Mouse (Mus musculus) adrenal gland, postnatal 36 days (tissue): Measurements from ENCODE around the gene Dennd5b. TPM values are rescaled to one million over a fixed set of nuclear protein-coding genes. Genes with fewer than 3 reads are reported as not detected.

Source experiments
- DNase-seq, 2 experiments: peaks; one replicate each; pipeline ENCODE4 v3.0.0; 2021; ENCODE audit warnings: mixed read lengths in 1 of 2
- total RNA-seq, 2 experiments: library from RNA; stranded (reverse); gene quantifications; 2 replicates each; pipeline ENCODE4 v1.2.3; 2021

The Dennd5b gene
- total RNA-seq, 2 experiments from 2014 or later = 13.0 to 18.4 TPM

DNA sequence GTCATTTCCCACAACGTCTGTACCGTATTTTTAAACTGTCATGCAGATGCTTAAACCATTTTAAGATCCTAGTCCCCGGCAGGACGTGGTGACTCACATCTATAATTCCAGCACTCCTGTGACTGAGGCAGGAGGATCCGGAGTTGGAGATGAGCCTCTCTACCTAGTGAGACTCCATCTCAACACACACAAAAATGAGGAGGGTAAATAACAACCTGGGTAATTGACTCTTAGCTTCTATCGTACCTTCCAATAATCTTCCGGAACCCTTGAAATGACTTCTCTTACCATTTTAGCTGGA, 413 bp upstream of the Dennd5b start:
- DNase-seq = no peak

DNA sequence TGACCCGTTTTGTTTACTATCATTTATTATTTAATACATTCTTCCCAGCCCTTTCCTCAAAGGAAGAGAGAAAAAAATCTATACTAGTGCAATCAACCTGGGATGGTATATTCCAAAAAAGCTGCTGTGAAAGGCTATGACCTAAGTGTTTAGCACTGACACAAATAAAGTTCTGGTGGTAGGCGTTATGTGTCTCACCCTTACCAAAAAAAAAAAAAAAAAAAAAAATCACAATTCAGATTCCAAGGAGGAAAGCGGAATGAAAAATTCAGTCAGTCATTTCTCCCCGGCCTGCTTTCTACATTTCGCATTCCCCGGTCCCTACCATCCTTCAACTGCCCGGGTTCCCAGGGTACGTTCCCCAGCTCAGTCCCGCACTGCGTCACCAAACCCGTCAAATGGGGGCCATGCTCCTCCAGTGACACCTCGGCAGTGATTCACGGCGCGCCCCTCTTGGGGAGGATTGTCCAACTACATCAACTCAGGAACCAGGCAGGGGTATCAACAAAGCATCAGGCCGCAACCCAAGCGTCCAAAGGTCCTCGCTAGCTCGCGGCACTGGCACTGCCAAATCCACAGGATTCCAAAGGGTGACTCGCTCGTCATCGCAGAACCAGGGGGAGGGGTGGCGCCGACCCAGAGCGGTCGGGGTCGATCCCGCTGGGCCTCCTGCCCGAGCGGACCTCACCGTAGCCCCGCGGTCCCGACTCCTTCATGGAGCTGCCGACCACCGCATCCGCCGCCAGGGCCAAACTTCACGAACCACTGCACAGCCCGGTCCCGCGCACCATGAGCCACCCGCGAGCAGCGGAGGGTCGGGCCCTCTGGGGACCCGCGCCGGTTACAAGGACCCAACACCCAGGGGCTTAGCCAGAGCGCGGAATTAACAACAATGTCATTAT, 1.1 kb downstream of the Dennd5b start:
- peak; percentile 75 to 81 for DNase-seq

DNA sequence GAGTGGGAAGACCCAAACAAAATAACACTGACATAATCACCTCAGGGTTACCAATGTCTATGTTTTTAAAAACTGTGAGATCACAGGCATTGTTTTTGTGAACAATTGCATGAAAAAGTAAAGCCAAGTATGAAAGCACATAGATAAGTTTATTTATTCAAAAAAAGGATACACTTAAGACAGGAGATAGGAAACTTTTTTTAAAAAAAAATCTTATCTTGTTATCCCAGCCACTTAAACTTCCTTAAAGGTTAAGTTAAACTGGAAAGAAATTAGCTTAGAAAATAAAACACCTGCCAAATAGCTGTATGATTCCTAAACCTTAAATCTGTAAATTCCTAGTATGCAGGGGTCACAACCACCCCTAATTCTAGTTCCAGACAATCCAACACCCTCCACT, 2.5 kb downstream of the Dennd5b start:
- no peak for DNase-seq

DNA sequence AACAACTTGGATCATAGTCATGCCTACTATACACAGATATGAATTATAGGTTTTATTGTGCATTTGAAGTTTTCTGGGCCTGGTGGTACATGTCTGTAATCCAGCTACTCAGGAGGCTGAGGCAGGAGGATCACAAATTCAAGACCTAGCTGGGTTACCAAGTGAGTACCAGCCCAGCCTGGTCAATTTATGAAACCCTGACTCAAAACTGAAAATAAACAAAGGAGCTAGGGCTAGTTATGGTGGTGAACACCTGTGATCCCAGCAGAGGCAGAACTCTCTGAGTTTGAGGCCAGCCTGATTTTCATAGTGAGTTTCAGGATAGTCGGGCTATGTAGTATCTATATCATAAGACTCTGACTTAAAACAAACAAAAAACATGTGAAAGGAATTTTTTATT, 4.2 kb downstream of the Dennd5b start:
- DNase-seq = no peak

DNA sequence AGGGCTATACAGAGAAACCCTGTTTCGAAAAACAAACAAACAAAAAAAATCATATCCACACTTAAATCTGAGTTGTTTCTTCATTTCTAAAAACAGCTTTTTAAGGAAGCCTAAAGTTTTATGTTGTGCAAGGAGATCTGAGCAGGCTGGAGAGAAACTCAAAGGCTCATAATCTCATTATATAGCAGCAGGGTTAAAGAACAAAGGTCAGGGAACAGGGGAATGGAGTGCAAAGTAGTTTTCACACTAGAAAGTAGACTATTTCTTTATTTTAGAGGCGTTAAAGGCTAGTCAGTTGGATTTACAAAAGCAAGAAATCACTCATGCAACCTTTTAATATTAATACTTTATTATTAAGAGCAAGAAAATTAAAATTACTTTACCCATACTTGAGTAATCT, 5.2 kb downstream of the Dennd5b start:
- no peak for DNase-seq

DNA sequence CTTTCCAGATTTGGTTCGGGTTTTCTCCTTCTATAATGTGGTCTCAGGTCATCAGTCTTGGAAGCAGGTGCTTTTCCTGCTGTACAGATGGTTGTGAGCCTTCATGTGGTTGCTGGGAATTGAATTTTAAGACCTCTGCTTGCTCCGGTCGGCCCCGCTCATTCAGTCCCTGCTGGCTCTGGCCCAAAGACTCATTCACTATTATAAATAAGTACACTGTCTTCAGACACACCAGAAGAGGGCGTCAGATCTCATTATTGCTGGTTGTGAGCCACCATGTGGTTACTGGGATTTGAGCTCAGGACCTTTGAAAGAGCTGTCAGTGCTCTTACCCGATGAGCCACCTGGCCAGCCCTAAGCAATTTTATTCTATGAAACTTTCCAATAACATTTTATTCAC, 6.1 kb downstream of the Dennd5b start:
- DNase-seq = no peak

DNA sequence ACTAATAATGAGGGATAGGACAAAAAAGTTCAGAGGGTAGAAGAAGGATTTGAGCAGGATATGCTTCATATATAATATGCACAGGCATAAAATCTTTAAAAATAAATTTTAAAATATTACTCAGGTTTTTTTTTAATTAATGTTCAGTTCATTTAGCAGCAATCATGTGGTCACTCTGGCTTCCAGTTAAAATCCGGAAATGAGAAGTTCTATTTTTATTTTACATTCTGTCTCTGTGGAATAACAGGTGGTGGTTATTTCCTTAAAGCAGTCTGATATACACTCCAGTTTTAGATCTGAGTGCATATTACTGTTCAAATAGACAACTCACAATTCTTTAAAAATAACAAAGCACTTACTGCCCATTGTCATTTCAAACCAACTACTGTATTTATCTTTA, 6.9 kb downstream of the Dennd5b start:
- no peak for DNase-seq

DNA sequence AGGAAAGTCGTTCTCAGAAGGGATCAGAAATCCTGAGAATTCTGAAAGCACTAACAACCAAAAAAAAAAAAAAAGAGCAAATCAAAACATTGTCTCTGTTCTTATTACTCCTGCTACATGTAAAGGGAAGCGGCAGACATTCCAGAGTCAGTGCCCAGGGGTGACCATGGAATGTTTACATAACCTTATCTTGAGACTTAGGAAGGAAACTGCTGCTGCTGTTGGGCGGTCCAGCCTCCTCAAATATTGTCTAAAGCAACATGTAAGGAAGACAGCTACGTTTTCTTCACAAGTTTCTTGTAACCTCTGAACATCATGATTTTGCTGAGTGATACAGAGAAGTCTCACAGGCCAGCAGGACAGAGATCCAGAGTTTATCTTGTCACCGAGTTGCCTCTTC, 8.0 kb downstream of the Dennd5b start:
- DNase-seq = peak; percentile 13 to 29

DNA sequence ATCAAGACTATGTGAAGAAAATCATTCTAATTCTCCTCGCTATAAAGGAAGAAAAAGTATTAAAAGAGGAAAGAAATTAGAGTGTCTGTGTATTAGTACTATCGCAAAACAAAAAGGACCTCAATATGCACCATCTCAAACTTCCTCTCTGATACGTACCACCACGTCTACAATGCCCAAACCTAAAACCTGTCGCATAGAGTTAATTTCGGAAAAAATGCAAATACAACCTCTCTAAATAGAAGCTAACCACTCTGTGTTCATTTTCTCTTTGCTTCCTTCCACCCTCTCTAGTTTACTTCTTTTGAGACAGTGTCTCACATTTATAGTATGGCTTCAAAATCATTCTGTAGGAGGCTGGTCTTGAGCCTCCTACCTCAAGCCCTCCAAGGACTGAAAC, 9.1 kb downstream of the Dennd5b start:
- DNase-seq = no peak

DNA sequence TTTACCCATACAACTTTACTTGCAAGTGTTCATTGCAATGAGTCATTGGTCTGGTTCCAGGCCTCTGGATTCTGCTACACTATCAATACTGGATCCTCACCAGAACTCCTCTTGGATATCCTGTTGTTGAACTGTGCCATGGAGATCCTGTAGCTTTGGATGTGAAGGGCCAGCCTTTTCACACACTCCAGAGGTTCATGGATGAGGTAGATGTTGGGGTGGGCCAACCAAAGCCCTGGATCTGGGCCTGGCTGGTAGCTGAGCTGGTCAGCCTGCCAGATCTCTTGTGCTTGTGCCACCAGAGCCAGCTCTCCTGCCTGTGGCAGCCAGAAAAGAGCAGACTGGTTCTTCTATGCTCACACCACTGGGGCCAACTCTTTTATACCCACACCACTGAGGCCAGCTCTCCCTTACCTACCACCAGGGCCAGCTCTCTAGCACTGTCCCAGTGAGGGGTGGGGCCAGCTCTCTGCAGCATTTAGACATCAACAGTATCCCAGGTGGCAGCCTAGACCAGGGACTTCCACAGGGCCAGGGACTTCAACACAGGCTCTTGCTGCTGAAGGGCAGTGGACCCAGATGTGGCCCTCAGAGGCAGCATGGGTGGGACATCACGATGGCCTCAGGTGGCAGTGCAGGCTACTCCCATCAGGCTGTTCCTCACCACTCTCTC, 24.2 kb downstream of the Dennd5b start:
- peak in 1 of 2 experiments; percentile 5 for DNase-seq

DNA sequence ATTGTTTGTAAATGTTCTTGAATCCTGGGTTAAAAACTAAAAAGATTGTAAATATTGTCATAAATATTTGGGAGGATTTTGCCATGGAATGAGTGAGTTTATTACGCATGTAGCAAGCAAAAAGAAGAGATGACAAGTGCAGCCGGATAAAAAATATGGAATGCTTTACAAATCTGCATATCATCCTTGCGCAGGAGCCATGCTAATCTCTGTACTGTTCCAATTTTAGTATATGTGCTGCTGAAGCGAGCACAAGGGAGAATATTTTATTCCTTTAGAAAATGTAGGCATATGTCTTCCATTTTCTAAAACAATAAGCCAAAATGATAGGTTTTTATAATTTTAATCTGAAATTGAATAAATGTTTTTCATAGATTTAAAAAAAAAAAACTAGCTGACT, 27.6 kb downstream of the Dennd5b start:
- DNase-seq = no peak

DNA sequence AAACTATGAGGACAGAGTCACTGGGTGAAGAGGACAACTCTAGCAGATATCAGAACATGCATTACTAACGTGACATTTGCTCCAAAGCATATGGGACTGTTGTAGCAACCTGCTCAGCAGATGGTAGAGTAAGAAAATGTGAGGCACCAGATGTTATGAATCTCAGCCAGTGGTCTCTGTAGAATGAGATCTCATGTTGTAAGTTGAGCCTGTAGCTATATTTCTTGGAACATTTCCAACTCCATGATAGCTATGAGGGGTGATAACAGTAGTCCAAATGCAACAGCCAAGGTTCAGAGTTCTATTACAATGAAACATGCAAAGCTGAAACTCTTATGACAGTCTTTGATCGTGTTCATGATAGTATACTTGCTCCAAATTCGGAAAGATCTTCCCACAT, 28.6 kb downstream of the Dennd5b start:
- no peak for DNase-seq

DNA sequence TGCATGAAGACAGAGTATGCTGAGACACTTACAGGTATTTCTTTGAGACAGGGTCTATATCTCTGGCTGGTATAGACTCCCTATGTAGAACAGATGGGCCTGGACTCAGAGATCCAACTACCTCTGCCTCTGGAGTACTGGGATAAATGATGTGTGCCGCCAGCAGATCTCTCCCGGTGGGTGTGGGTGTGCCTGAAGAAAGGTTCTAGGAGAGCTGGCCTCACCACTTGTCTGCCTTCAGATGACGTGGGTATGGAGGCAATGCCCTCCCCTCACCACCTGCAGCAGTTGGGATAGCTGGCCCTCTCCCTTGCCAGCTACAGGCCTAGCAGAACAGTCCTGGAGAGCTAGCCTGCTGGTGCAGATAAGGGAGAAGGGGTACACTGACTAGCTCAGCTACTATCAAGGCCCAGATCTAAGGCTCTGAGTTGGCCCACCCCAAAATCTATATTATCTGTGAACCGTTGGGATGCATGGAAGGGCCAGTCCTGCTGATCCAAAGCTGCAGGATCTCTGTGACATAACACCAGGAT, 30.8 kb downstream of the Dennd5b start:
- DNase-seq = no peak

DNA sequence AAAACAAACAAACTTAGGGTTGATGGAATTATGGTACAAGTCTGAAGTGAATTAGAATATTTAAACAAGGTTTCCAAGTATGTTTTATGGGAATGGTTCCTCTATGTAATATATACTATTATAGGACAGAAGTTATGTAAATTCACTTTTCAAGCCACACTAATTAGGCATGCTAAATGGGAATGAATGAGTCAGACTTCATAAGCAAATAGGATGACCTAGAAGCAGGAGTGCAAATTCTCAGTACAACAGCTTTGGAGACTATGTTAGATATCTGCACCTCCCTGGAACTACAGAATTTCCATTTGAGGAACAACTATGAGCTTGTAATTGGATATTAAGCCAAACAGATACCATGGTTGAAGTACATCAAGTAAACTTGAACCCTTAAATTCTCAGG, 38.1 kb downstream of the Dennd5b start:
- DNase-seq = no peak

DNA sequence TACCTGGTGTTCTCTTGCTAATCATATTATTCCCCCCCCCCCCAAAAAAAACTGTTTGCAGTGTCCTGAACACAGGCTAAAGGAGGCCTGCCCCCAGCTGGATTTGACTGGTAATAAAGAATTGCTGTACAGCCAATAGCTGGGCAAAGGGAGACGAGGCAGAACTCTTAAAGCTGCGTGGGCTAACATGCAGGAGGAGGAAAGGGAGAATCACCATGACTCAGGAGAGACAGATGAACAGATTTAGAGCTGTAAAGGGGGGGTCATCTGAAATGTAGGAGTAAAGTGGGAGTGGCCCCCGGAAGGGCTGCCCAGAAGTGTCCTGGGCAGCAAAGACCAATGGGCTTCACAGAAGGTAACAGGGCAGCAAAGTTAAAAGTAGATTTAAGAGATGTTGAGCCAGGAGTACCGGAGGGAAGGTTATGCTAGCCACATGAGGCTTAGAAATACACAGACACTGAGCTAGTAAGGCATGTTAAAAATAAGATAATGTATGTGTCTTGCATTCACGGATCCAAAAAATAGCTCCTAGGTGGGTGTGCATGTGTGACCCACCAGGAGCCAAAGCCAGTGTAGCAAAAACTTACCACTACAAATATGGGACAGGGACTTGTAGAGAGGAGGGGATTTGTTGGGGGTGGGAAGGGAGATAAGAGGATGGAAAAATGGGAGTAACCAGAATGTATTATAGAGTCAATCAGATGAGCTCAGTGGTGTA, 40.7 kb downstream of the Dennd5b start:
- no peak for DNase-seq

DNA sequence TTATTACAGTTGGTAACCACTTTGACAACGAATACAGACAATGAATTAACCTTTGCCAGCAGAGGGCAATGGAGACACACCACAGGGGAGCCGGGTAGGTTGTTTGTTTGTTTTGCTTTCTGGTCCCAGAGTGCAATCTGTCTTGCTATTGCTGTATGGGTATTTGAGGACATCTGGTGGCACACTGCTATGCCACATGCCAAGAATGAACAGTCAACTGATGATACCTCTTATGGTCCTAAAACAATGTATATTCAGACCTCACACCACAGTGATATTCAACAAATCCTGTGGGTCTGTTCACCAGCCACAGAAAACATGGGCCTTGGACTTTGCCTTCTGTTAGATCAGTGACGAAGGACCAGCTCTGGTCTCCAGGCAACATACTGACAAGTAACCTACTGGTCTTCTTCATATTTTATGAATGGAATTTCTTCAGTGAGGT, 43.5 kb downstream of the Dennd5b start:
- DNase-seq = peak; percentile 15 to 60

DNA sequence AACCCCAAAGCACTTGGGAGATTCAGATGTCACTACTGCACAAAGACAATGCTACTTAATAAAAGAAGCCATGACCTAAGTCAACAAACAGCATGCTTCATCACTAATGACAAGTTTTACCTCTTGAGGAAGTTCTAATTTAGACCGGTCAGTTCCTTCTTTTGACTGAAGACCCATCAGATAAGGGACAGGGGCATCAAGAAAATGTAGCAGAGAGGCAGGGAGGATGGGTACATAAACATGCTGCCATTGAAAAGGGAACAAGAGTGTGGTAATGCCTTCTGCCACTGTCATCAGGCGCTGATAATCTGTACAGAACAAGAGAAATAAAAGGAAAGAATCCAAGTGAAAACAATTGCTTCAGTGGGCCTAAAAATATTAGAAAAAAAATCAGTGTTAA, 46.7 kb downstream of the Dennd5b start:
- no peak for DNase-seq

DNA sequence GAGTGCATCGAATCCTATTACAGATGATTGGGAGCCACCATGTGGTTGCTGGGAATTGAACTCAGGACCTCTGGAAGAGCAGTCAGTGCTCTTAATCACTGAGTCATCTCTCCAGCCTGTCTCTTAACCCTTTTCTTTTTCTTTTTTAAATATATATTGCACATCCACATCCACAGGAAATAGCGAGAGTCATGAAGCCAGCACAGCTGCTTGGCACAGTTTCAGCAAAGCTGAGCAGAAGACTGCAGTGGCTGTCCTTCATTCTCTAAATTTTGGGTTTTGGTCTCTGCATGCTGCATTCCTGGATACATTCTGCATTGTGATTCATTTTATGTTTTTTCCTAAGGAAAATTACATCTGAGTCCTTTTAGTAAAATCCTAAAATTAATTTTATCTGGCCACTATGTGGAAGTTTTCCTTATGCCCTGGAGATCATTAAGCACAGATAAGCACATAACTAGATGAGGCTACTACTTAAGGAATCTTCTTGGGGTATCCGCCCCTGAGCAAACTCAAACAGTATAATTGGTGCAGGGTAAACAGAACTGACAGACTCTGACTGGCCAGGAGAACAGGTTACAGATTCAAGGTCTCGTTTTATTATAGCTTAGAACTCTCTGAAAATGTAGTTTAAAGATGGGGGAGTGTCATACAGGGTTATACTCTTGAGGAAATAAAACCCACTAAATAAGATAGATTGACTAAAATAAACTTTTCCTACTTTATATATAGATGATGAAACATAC, 50.3 kb downstream of the Dennd5b start:
- no peak for DNase-seq

DNA sequence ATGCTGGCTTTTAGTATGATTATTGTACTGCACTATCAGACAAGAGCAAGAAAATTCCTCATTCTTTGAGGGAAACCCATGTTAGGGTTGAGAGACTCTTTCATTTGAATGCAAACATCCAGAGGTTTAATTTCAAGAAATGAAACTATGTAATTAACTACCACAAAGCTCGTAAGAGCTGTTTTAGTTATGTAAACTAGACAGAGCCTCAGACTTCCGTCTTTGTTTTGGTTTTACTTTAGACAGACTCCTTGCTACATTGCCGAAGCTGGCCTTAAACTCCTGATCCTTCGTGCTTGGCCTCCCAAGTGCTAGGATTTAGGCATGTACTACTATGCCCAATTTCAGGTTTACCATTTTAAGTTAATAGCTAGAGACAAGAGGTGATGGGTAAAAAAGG, 61.4 kb downstream of the Dennd5b start:
- DNase-seq = no peak

DNA sequence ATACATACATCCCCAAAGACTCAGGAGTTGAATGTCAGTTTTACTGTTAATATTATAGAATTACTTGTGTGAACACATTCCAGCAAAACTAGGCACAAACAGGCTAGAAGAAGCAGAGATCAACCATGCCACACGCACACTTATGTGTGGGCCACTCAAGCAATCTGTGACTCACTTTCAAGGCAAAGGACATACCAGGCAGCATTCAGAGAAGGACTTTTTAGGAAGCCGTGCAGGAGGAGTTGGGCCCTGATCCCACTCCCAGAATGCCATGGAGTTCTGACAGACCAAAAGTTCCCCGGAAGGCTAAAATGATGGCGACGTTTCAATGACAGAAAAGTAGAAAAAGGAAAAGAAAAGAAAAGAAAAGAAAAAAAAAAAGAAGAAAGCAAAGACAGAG, 69.3 kb downstream of the Dennd5b start:
- DNase-seq = peak in 1 of 2 experiments; percentile 50

DNA sequence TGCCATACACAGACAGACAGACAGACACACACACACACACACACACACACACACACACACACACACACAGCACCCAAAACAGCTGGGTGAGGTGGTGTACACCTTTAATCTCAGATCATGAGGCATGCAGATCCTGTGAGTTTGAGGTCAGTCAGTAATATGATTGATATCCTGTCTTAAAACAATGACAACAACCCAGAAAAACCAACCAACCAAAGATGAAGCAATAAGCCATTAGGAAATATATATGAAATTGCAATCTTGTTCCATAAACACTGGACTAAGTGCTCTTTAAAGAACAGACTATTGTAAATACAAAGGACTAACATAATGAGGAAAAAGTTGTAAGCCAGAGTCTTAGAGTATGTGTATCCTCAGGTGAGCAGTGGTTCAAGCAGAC, 70.1 kb downstream of the Dennd5b start:
- no peak for DNase-seq

DNA sequence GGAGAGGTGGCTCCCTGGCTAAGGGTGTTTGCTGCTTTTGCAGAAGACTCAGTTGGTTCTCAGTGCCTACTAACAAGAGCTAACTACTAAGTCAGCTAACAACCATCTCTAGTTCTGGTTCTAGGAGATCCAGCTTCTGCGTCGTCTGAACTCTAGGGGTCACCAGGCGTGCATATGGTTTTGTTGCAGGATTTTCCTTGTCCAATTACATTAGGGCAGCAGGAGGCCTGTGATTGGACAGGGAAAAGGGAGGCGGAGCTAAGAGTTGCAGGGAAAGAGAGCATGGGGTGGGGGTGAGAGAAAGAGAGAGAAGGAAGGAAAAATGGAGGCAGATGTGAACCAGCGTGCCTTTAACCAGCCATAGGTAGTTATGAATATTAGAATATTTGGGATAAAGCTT, 83.0 kb downstream of the Dennd5b start:
- no peak for DNase-seq
